Mouse (Mus musculus) megakaryocyte-erythroid progenitor cell, adult 5-6 weeks (primary cell): ENCODE results near the gene Nudt12. TPM values are rescaled to one million over a fixed set of nuclear protein-coding genes. Genes with fewer than 3 reads are reported as not detected.

ENCODE experiments used
- ATAC-seq: replicated peaks from 2 replicates; pipeline ENCODE4 v1.8.0; 2016; ENCODE audit warnings: mild to moderate bottlenecking, inconsistent platforms; ENCODE audit not compliant: severe bottlenecking, poor library complexity, low FRiP score, low TSS enrichment
- total RNA-seq, 2 experiments: library from RNA; stranded (forward) in 1 of 2; stranded (reverse) in 1 of 2; fragments of 200-1000, 215-1000 nt in 1 of 2; fragments of >200 nt in 1 of 2; fragmentation: Nextera tagmentation in 1 of 2; gene quantifications; 2 replicates each; pipeline ENCODE4 v1.2.3; 2014 to 2017

Nudt12 gene
- total RNA-seq (2014; fragmentation: Nextera tagmentation) (9.1 and 27.4 TPM in 2 replicates), total RNA-seq (2017) (8.9 and 15.8 TPM in 2 replicates)

DNA sequence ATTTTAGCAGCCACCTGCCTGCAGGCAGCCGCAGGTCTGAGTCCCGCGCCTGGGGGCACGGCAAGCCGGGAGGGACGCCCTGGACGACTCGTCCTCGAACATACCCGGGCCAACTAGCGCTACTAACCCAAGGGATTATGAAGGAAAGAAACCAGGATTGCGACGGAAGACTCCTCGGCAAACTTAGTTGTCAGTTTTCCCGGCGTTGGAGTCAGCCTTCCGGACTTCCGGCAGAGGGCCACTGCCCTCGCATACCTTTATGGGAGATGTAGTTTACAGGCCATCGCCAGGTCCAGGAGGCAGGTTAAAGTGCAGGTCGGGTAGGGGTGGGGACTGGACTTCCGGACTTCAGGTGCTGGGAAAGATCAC, at the start of gene Nudt12:
TSS of gene Nudt12 (minus strand) at position 282 of the 369 bp plus-strand sequence.
- peak; percentile 87 for ATAC-seq

DNA sequence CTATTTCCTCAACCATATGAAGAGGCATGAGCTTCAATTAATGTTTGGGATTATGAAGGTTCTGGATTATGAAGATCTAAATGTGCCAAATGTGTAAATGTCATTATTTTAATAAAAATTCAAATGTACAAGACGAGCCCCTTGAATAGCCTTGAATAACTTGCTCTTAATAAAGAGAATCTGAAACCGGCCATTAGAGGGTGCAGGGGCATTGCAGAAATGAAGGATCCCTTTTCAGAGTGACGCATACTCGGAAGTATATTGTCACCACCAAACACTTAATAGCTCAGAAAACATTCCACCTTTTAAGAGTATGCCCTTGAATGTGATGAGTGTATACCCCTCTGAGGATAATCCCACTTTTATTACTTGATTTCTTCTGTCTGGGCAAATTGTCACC, 40.1 kb upstream of the Nudt12 start:
- ATAC-seq: no peak

DNA sequence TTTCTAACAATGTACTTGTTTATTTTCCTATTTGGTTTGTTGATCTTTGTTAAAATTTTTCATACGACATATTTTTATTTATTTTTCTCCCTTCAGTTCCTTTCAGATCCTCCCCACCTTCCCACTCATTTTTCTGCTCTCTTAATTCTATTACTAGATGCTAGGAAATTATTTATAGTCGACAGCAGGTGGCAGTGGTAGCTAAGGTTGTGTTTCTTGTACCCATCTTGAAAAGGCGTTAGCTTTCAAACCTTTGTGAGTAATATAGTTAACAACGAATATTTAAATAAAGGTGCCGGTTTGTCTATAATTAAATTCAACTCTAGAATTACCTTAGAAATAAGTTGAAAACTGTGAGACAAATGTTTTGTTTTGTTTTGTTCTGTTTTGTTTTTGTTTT, 26.6 kb upstream of the Nudt12 start:
- ATAC-seq: 0 out of 2 replicates have a peak, but pooled peaks have one; percentile 63

DNA sequence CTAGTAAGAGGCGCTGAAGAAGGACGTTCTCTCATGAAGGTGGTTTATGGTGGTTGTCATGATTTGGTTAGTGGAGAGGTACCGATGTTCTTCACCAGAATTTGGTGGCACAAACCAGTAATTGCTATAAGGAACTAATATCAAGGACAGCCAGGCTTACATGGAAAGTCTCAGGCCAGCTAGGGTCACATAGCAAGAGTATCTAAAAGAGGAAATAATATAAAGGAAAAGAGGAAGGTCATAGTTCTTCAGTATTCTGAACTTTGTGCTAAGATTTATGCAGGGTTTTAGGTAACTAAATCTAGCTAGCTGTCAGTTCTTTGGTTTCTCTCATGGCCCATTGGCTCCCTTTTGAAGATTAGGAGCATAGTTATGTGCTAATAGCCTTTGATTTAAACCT, 20.3 kb upstream of the Nudt12 start:
- ATAC-seq: no peak

DNA sequence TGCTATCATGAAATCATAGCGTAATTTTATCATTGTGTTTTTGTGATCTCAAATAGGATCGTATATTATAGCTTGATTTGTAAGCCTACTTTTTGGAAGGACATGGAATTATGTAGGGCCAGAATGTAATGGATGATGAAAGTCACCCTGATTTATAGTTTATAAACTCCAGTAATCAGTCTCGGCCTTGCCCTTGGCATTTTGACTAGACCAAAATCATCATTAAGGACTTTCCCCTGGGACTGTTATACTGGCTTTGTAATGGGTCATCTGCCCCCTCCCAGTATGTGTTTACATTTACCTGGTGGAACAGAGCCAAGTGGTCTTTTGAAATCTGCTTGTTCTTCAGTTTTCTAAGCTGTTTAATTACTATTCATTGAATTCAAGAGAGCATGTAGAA, 13.2 kb upstream of the Nudt12 start:
- ATAC-seq: no peak

DNA sequence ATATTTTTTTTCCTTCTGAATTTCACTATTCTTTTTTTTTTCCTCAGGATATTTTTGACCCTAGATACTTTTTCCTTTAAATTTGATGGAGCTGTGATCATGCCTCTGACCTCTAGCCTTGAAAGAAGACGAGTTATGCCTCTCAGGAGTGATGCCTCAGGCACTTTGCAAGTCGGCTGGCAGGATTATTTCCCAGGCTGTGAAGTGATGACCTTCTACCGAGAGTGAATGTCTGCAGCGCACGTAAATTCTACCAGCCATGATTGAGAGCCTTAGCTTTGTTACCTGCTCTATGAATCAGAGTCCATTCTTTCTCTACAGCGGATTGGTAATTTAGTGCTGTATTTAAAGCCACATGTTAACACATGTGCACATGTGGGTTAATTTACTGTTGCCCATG, 11.3 kb upstream of the Nudt12 start:
- ATAC-seq: no peak

DNA sequence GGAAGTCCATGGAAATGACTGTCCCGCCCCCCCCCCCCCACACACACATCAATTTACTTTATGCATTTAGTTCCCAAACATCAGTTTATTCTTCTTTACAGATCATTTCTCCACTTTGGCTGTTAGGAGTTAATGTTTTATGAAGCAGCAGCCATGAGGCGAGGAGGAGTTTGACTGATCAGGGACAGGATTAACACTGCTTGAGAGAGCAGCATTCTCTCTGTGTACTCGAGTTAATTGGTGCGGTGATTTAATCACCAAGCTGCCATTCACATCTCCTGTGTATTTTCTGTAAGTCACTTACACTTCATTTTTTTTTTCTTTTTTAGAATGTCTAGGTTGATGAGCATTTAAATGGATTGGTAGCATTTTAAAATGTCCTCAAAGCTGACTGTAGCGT, 10.8 kb upstream of the Nudt12 start:
- ATAC-seq: no peak

DNA sequence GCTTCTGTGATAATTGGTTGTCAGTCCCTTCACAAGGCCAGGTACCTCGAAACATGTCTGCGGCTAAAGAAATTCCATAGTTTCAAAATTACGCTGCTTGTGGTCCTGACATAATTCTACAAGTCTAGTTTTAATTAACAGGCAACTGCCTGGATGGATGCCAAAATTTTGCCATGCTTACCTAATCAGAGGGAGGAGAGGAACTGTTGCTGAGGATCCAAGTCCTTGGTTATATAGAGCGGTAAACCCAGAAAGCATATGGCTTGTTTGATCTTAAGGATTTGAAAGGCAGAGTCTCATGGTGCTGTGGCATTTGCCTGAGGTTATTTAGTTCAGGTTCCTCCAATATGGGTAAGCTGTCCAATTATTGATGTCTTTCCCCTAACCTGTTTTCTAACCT, 5.5 kb upstream of the Nudt12 start:
- ATAC-seq: no peak

DNA sequence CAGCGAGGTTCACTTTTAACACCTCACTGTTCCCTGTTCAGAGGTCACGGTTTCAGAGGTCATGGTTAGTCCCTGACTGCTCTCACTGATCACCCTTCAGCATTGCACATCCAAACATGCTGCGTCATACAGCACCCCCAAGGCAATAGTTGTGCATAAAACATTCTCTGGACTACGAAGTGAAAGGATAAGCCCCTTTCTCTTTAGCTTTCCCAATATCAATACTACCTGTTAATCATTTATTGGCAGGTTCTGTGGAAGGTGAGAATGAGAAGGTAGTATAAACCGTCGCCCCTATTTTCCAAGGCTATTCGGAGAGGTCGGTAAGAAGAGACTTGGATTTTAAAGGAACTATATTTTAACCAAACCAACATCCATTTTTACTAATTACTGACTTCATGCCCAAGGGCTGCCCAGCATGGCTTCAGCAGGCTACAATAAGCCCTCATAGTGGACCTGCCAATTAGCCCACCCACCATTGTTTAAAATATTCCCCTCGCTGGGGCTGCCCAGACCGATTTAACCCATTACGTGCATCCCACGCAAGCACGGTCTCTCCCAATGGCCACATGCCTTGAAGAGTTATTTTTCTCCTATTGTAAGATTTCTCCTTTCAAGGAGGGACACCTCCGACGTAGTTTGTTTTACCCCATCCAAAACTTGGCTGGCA, 616 bp downstream of the Nudt12 start:
- peak; percentile 88 for ATAC-seq

DNA sequence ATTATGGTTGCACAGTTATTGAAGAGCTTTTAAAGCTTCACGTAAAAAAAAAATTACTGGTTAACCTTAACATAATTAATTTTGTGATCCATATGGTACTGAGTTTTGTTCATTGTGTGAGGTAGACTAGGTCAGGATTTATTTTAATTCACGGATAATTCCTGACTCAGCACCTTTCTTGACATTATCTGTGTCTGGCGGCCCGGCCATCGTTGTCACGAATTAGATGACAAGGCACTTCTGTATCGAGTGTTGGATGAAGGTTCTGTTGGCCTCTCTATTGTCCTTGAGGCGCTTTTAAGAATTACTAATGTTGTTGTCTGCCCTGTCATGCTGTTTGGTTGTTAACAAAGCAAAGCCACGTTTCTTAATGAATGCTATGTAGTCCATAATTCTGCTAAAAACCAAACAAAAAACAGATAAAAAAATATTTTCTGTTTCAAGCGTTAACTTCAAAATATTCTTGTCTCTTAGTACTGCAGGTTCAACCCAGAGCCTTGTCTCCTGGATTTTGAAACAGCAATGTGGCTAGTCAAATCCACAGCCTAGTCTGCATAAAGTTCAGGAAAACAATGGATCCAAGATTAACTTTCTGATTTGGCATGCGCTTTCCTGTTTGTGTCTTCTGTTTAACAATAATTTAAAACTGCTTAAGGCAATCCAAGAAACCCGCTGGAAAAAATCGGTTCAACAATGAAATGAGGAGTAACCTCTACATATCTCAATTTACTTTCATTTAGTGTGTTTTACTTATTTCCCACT, 1.4 kb downstream of the Nudt12 start:
- ATAC-seq: peak; percentile 62

DNA sequence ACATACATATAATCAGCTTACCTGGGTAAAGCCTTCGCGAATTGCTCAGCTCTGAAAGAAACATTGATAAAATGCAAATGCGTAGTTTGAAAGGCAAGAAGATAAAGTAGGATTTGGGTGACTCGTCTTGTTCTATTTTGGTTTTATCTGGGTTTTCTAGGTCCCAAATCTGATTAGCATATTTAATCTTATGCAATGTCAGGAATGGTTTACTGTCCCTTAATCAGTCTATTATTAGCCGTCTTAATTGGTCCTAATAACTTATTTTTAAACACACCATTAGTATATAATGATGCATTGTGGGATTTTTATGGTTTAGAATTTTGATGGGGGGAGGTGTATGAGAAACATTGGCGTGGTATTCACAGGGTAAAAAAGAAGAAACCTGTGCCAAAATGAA, 21.9 kb downstream of the Nudt12 start, which contains the start of gene Pdzph1:
TSS of gene Pdzph1 (minus strand) at position 101 of the 400 bp plus-strand sequence.
- ATAC-seq: no peak

DNA sequence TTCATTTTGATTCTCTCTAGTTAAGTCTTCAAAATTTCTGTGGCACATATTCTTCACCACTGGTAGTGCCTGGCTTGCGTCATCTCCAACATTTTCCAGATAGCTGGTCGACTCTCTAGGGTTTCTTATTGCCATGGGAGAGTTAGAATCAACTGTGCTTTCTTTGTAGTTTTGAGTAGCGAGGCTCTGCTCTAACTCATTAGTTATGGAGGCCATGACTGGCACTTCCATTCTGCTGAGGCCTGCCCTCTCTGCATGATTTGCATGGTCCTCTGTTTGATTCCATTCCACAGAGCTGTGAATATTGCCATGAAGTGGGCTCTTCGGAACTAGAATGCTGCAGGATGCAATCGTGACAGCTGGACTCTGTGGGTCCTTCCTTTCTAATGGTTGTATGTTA, 39.9 kb downstream of the Nudt12 start:
- no peak for ATAC-seq

DNA sequence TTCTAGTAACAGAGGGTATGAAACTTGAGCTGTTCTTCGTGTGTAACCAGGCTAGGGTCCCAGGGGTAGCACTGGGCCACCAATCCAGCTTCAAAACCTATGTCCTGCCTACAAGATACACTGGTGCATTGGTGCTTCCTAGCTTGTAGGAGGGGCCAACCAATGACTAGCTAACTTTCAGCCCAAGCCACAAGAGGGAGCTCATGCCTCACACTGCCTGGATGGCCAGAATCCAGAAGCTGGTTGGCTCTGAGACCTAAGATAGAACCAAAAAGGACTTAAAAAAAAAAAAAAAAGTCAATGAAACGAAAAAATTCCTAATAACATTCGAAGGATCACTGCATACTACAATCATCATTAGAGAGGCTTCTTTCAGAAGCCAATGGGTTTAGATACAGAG, 53.3 kb downstream of the Nudt12 start:
- ATAC-seq: peak; percentile 100

DNA sequence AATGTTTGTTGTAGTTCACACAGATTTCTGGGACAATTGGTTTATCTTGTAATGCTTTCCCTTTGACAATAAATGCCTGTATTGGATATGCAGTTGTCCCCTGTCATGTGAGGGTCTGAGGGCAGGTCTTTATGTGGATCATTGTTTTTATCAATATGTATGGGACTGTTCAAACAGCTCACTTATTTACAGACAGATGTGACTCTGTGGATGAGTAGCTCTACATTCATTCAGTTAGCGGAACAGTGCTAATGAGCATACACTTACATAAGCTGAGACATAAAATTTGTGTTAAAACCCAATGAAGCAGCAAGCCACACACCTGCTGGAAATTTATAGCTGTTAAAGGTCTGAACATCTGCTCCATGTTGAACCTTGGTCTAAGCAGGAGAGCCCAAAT, 56.1 kb downstream of the Nudt12 start:
- no peak for ATAC-seq

Other genes starting within 250 kb of the Nudt12 start
- gene Pdzph1, start 22.0 kb downstream of the Nudt12 start, total RNA-seq (2014; fragmentation: Nextera tagmentation): 15.5 and 22.3 TPM in 2 replicates
- gene Pdzph1, start 22.0 kb downstream of the Nudt12 start, total RNA-seq (2017): 5.1 and 6.6 TPM in 2 replicates